Mouse (Mus musculus) liver, adult 2 months (tissue): ENCODE results near the gene Tmem239.

ENCODE experiments used
- CTCF ChIP-seq: fragments of 200-500 bp; IDR thresholded peaks from 2 replicates; pipeline ENCODE4 v1.5.1; 2011; ENCODE audit warnings: low read depth, low read length, control low read depth
- POLR2A ChIP-seq: fragments of 200-500 bp; IDR thresholded peaks from 2 replicates; pipeline ENCODE4 v1.6.1; 2011; ENCODE audit warnings: low read length, control low read depth; ENCODE audit not compliant: insufficient read depth; ENCODE audit errors: extremely low read depth

DNA sequence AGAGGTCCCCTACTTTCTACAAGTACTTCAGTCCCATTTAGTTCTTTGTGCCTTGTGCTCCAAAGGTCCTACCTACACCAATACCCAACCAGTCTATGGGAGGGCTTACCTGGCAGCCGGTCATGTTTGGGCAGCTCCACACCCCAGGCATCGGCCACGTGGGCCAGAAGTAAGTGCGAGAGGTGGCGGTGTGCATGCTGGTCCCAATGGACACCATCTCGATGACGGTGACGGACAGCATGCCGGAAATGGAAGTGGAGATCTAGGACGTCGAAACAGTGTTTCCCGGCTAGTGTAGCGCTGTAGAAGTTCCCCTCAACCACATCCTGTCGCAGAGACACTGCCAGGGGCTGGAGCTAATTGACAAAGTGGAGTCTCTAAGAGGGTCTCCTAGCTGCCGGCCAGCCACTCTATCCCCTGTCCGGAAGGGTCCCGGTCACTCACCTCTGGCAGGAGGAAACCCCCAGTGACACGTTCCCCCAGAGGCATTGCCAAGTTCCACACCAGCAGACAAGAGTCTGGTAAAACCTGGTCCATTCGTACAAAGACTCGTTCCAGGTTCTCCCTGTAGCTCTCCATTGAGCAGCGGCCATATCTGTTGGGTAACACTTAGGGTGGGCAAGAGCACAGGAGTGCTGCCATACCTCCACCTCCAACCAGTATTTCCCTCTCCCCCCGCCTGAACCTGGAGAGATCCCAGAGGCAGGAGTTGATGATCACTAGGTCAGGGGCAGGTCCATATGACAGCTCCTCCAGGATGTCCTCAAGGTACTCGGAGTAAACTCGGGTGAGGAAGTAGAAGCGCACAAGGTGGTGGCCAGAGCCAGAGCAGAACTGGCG, 15.7 kb downstream of the Tmem239 start:
- no peak for TF ChIP-seq CTCF
- TF ChIP-seq POLR2A = no peak
